Mouse (Mus musculus): ENCODE measurements around the gene Ints7. TPM values are rescaled to one million over a fixed set of nuclear protein-coding genes. Genes with fewer than 3 reads are reported as not detected.

The Ints7 gene
- polyA plus RNA-seq, 1 experiment: 50.8 TPM

DNA sequence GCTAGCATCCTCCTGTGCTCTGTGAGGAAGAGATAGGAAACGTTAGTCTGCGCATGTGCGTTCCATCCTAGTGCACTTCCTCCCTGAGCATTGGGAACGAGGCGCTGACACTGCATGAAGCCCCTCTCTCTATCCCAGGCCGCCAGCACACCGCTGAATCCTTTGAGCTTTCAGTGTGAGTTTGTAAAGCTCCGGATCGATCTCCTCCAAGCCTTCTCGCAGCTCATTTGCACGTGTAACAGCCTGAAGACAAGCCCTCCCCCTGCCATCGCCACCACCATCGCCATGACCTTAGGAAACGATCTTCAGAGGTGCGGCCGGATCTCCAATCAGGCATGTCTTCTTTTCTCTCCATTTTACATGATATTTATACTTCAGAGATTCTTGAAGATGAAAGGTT, 37.4 kb downstream of the Ints7 start:
- TF ChIP-seq POLR2A (IDR thresholded peaks at IDR 0.05; ENCODE audit: borderline replicate concordance, extremely low read depth, insufficient read depth, insufficient read length, poor library complexity, severe bottlenecking) (no peak), CTCF (IDR thresholded peaks at IDR 0.05; ENCODE audit: borderline replicate concordance, extremely low read depth, insufficient read depth, insufficient read length) (no peak)
- no peak for DNase-seq (ENCODE audit: low read depth)

DNA sequence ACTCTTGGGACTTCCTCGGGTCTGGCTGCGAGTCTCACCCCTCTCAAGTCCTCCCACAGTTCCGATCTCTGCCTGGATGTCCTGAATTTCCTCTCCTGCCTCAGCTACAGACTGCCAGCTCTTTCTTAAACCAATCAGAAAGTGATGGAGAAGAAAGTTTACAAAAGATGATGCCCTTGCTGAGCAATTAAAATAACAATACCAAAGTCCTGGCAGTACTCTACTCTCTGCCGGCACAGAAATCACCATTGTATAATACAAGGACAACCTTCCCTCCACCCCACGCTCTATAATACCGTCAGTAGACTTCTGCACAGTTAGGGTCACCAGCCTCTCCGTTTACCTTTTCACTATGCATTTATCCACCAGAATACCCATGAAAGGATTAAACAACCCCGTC, 40.8 kb downstream of the Ints7 start:
- TF ChIP-seq CTCF (IDR thresholded peaks at IDR 0.05; ENCODE audit: borderline replicate concordance, extremely low read depth, insufficient read depth, insufficient read length) (no peak), POLR2A (IDR thresholded peaks at IDR 0.05; ENCODE audit: borderline replicate concordance, extremely low read depth, insufficient read depth, insufficient read length, poor library complexity, severe bottlenecking) (no peak)
- no peak for DNase-seq (ENCODE audit: low read depth)

DNA sequence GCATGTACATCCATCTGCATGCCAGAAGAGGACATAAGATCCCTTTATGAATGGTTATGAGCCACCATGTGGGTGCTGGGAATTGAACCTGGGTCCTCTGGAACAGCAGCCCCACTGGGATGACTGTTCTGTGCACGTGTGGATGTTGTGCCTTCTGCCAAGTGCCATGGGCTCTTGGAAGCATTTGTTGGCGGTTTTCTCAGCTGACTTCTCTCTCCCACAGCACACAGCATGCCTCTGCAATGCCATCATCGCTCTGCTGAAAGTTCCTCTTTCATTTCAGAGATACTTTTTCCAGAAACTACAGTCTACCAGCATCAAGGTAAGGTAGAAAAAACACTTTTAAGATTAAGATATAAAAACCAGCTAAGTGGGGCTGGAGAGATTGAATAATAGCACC, 42.2 kb downstream of the Ints7 start:
- TF ChIP-seq POLR2A (IDR thresholded peaks at IDR 0.05; ENCODE audit: borderline replicate concordance, extremely low read depth, insufficient read depth, insufficient read length, poor library complexity, severe bottlenecking) (no peak), CTCF (IDR thresholded peaks at IDR 0.05; ENCODE audit: borderline replicate concordance, extremely low read depth, insufficient read depth, insufficient read length) (no peak)
- DNase-seq (ENCODE audit: low read depth): no peak

- no peak for TF ChIP-seq CTCF (IDR thresholded peaks at IDR 0.05; ENCODE audit: borderline replicate concordance, extremely low read depth, insufficient read depth, insufficient read length)
- TF ChIP-seq POLR2A (IDR thresholded peaks at IDR 0.05; ENCODE audit: borderline replicate concordance, extremely low read depth, insufficient read depth, insufficient read length, poor library complexity, severe bottlenecking): no peak
- DNase-seq (ENCODE audit: low read depth): no peak
These were observed 42.8 kb downstream of the Ints7 start for GRCm38 (mm10) chr1:191618067-191618766.

- no peak for DNase-seq (ENCODE audit: low read depth)
- TF ChIP-seq POLR2A (IDR thresholded peaks at IDR 0.05; ENCODE audit: borderline replicate concordance, extremely low read depth, insufficient read depth, insufficient read length, poor library complexity, severe bottlenecking) (no peak), CTCF (IDR thresholded peaks at IDR 0.05; ENCODE audit: borderline replicate concordance, extremely low read depth, insufficient read depth, insufficient read length) (no peak)
These were observed 45.7 kb downstream of the Ints7 start for GRCm38 (mm10) chr1:191621096-191621495.

GRCm38 (mm10) chr1:191622801-191623200, 47.4 kb downstream of the Ints7 start:
- no peak for DNase-seq (ENCODE audit: low read depth)
- TF ChIP-seq POLR2A (IDR thresholded peaks at IDR 0.05; ENCODE audit: borderline replicate concordance, extremely low read depth, insufficient read depth, insufficient read length, poor library complexity, severe bottlenecking) (no peak), CTCF (IDR thresholded peaks at IDR 0.05; ENCODE audit: borderline replicate concordance, extremely low read depth, insufficient read depth, insufficient read length) (no peak)

DNA sequence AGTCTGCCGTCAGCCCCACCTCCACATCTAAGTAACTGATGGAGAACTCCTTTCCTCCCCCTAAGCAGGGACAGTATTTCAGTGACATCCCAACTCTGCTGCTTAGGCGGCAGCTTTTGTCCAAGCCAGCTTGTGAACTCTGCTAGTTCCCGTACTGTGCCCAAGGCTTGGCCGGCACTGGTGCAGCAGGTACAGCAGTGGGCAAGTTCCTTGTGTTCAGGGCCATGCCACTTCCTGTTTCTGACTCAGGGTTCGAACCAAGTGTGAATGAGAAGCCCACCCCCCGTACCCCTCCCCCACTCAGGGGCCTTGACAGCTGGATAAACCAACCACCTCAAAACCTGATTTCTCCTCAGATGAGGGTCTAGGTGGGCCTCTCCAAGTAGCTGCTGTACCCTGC, 49.1 kb downstream of the Ints7 start:
- DNase-seq (ENCODE audit: low read depth): no peak
- no peak for TF ChIP-seq POLR2A (IDR thresholded peaks at IDR 0.05; ENCODE audit: borderline replicate concordance, extremely low read depth, insufficient read depth, insufficient read length, poor library complexity, severe bottlenecking)
- TF ChIP-seq CTCF (IDR thresholded peaks at IDR 0.05; ENCODE audit: borderline replicate concordance, extremely low read depth, insufficient read depth, insufficient read length): no peak

GRCm38 (mm10) chr1:191625026-191625425, 49.6 kb downstream of the Ints7 start:
- TF ChIP-seq POLR2A (IDR thresholded peaks at IDR 0.05; ENCODE audit: borderline replicate concordance, extremely low read depth, insufficient read depth, insufficient read length, poor library complexity, severe bottlenecking) (no peak), CTCF (IDR thresholded peaks at IDR 0.05; ENCODE audit: borderline replicate concordance, extremely low read depth, insufficient read depth, insufficient read length) (no peak)
- DNase-seq (ENCODE audit: low read depth): no peak

GRCm38 (mm10) chr1:191625620-191626019, 50.2 kb downstream of the Ints7 start:
- no peak for DNase-seq (ENCODE audit: low read depth)
- TF ChIP-seq POLR2A (IDR thresholded peaks at IDR 0.05; ENCODE audit: borderline replicate concordance, extremely low read depth, insufficient read depth, insufficient read length, poor library complexity, severe bottlenecking): no peak
- no peak for TF ChIP-seq CTCF (IDR thresholded peaks at IDR 0.05; ENCODE audit: borderline replicate concordance, extremely low read depth, insufficient read depth, insufficient read length)

- TF ChIP-seq CTCF (IDR thresholded peaks at IDR 0.05; ENCODE audit: borderline replicate concordance, extremely low read depth, insufficient read depth, insufficient read length): no peak
- TF ChIP-seq POLR2A (IDR thresholded peaks at IDR 0.05; ENCODE audit: borderline replicate concordance, extremely low read depth, insufficient read depth, insufficient read length, poor library complexity, severe bottlenecking): no peak
- DNase-seq (ENCODE audit: low read depth): no peak
These were observed 53.2 kb downstream of the Ints7 start for GRCm38 (mm10) chr1:191628457-191629169.

DNA sequence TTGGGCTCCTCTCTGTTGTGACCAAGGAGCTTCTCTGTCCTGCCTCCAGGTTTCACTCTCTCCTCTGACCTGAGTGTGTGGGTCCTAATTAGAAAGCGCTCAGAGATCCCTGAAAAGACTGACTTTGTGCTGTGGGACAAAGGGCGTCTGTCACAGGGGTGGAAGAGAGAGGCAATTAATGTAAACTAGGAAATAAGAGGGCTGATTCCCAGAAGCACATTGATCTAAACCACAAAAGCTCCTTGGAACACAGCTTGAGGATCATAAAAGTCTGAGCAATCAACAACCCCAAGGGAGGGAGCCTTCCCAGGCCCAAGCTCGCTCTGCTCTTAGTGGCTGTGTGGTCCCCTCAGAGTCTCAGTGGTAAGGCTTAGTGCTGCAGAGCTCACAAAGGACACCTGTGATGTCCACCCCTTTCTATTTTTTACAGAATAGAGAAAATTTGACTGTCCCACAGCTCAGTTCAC, 53.8 kb downstream of the Ints7 start:
- no peak for TF ChIP-seq CTCF (IDR thresholded peaks at IDR 0.05; ENCODE audit: borderline replicate concordance, extremely low read depth, insufficient read depth, insufficient read length)
- no peak for TF ChIP-seq POLR2A (IDR thresholded peaks at IDR 0.05; ENCODE audit: borderline replicate concordance, extremely low read depth, insufficient read depth, insufficient read length, poor library complexity, severe bottlenecking)

More for the DNA sequence above, 53.8 kb downstream of the Ints7 start:
- peak; percentile 22 for DNase-seq (ENCODE audit: low read depth)
